Mouse (Mus musculus) MEL (cell line): ENCODE measurements around the gene Shisa2. TPM values are rescaled to one million over a fixed set of nuclear protein-coding genes. Genes with fewer than 3 reads are reported as not detected.

Experiments
- DNase-seq: peaks from one replicate; pipeline ENCODE4 v3.0.0; 2011; ENCODE audit warnings: low read depth, low spot score
- H3K27ac ChIP-seq: 2 replicates; pipeline ENCODE4 v1.5.1; 2012; ENCODE audit warnings: low read depth, mild to moderate bottlenecking, control low read depth, low read length, moderate library complexity; ENCODE audit not compliant: control insufficient read depth
- H3K27me3 ChIP-seq, 2 experiments: fragments of 150-350 bp in 1 of 2; sonication (generic) in 1 of 2; 2 replicates each; pipeline ENCODE4 v1.6.1; 2012; ENCODE audit warnings: low read length in 2 of 2, mild to moderate bottlenecking in 2 of 2, improper control_type of control experiment in 1 of 2, moderate library complexity in 1 of 2; ENCODE audit not compliant: insufficient read depth in 2 of 2, control insufficient read depth in 1 of 2
- H3K36me3 ChIP-seq, 2 experiments: 2 replicates each; pipeline ENCODE4 v1.6.1; 2012 to 2014; ENCODE audit warnings: low read length in 2 of 2, improper control_type of control experiment in 1 of 2, inconsistent platforms in 1 of 2, mild to moderate bottlenecking in 1 of 2; ENCODE audit not compliant: insufficient read depth in 2 of 2, control insufficient read depth in 1 of 2
- H3K4me1 ChIP-seq, 2 experiments: fragments of 150-350 bp in 1 of 2; sonication (generic) in 1 of 2; 2 replicates each; pipeline ENCODE4 v1.6.1; 2012; ENCODE audit warnings: low read length in 2 of 2, improper control_type of control experiment in 1 of 2, mild to moderate bottlenecking in 1 of 2; ENCODE audit not compliant: insufficient read depth in 2 of 2, control insufficient read depth in 1 of 2
- H3K4me3 ChIP-seq, 2 experiments: fragments of 150-350 bp in 1 of 2; sonication (generic) in 1 of 2; 2 replicates each; pipeline ENCODE4 v1.5.1; 2012; ENCODE audit warnings: low read depth in 2 of 2, low read length in 2 of 2, mild to moderate bottlenecking in 2 of 2, moderate library complexity in 2 of 2, control low read depth in 1 of 2, improper control_type of control experiment in 1 of 2; ENCODE audit not compliant: control insufficient read depth in 1 of 2, insufficient read depth in 1 of 2
- H3K79me2 ChIP-seq: 2 replicates; pipeline ENCODE4 v1.6.1; 2012; ENCODE audit warnings: mild to moderate bottlenecking, low read length, moderate library complexity; ENCODE audit not compliant: control insufficient read depth, poor library complexity, insufficient read depth
- H3K9ac ChIP-seq: 2 replicates; pipeline ENCODE4 v1.6.1; 2012; ENCODE audit warnings: low read depth, mild to moderate bottlenecking, control low read depth, low read length, moderate library complexity; ENCODE audit not compliant: control insufficient read depth, poor library complexity, severe bottlenecking
- H3K9me3 ChIP-seq: fragments of 150-350 bp; sonication (generic); replicated peaks from 2 replicates; pipeline ENCODE4 v1.6.1; 2012; ENCODE audit warnings: mild to moderate bottlenecking, low read length, improper control_type of control experiment, moderate library complexity; ENCODE audit not compliant: insufficient read depth
- BHLHE40 ChIP-seq: IDR thresholded peaks from 2 replicates; pipeline ENCODE4 v1.6.1; 2012; ENCODE audit warnings: low read depth, mild to moderate bottlenecking, inconsistent platforms, low read length, improper control_type of control experiment, borderline replicate concordance
- CHD1 ChIP-seq: IDR thresholded peaks from 2 replicates; pipeline ENCODE4 v1.6.1; 2012; ENCODE audit warnings: low read depth, mild to moderate bottlenecking, inconsistent platforms, low read length, improper control_type of control experiment
- CTCF ChIP-seq, 3 experiments: IDR thresholded peaks in 2 of 3; conservative IDR thresholded peaks in 1 of 3; 2 replicates each; pipeline ENCODE4 v1.5.1; 2011 to 2012; ENCODE audit warnings: low read length in 3 of 3, low read depth in 2 of 3, mild to moderate bottlenecking in 2 of 3, improper control_type of control experiment in 1 of 3, inconsistent platforms in 1 of 3, mixed read lengths in 1 of 3, moderate library complexity in 1 of 3; ENCODE audit not compliant: control insufficient read depth in 1 of 3, insufficient read depth in 1 of 3, poor library complexity in 1 of 3, severe bottlenecking in 1 of 3
- GATA1 ChIP-seq: IDR thresholded peaks from 2 replicates; pipeline ENCODE4 v1.6.1; 2011; ENCODE audit warnings: low read depth, low read length, improper control_type of control experiment
- JUND ChIP-seq: IDR thresholded peaks from 2 replicates; pipeline ENCODE4 v1.6.1; 2011; ENCODE audit warnings: low read depth, mild to moderate bottlenecking, improper control_type of control experiment, low read length
- KAT2A ChIP-seq: conservative IDR thresholded peaks from 2 replicates; pipeline ENCODE4 v1.6.1; 2012; ENCODE audit warnings: low read depth, low read length, improper control_type of control experiment, inconsistent platforms
- MAFK ChIP-seq: IDR thresholded peaks from 2 replicates; pipeline ENCODE4 v1.6.1; 2011; ENCODE audit warnings: low read depth, mild to moderate bottlenecking, low read length, improper control_type of control experiment, borderline replicate concordance
- MYC ChIP-seq: IDR thresholded peaks from 2 replicates; pipeline ENCODE4 v1.6.1; 2011; ENCODE audit warnings: low read depth, mild to moderate bottlenecking, low read length, improper control_type of control experiment, moderate library complexity
- NRF1 ChIP-seq: IDR thresholded peaks from 2 replicates; pipeline ENCODE4 v1.6.1; 2014; ENCODE audit warnings: low read depth, mild to moderate bottlenecking, inconsistent platforms, low read length, improper control_type of control experiment, moderate library complexity; ENCODE audit not compliant: poor library complexity, insufficient read depth, severe bottlenecking
- POLR2A ChIP-seq, 2 experiments: IDR thresholded peaks; 2 replicates each; pipeline ENCODE4 v1.6.1; 2011 to 2012; ENCODE audit warnings: low read length in 2 of 2, mild to moderate bottlenecking in 2 of 2, control low read depth in 1 of 2, improper control_type of control experiment in 1 of 2, low read depth in 1 of 2, moderate library complexity in 1 of 2; ENCODE audit not compliant: control insufficient read depth in 1 of 2, insufficient read depth in 1 of 2, poor library complexity in 1 of 2
- POLR2AphosphoS2 ChIP-seq: IDR thresholded peaks from 2 replicates; pipeline ENCODE4 v1.6.1; 2011; ENCODE audit warnings: low read length, improper control_type of control experiment
- POLR2AphosphoS5 ChIP-seq: IDR thresholded peaks from 2 replicates; pipeline ENCODE4 v1.6.1; 2012; ENCODE audit warnings: low read depth, borderline replicate concordance, mild to moderate bottlenecking, inconsistent platforms, low read length, moderate library complexity, mixed read lengths
- TCF12 ChIP-seq: IDR thresholded peaks from 2 replicates; pipeline ENCODE4 v1.6.1; 2014; ENCODE audit warnings: low read depth, mild to moderate bottlenecking, inconsistent platforms, low read length, improper control_type of control experiment, moderate library complexity
- UBTF ChIP-seq: IDR thresholded peaks from 2 replicates; pipeline ENCODE4 v1.6.1; 2012; ENCODE audit warnings: low read depth, mild to moderate bottlenecking, inconsistent platforms, low read length, improper control_type of control experiment, moderate library complexity, borderline replicate concordance; ENCODE audit not compliant: insufficient read depth
- USF2 ChIP-seq, 2 experiments: IDR thresholded peaks; 2 replicates each; pipeline ENCODE4 v1.6.1; 2011 to 2012; ENCODE audit warnings: improper control_type of control experiment in 2 of 2, low read length in 2 of 2, borderline replicate concordance in 1 of 2, inconsistent platforms in 1 of 2, low read depth in 1 of 2, mild to moderate bottlenecking in 1 of 2; ENCODE audit not compliant: insufficient read depth in 1 of 2
- polyA plus RNA-seq, 2 experiments: library from polyadenylated mRNA; stranded (reverse) in 1 of 2; unstranded in 1 of 2; fragments of >175 nt in 1 of 2; fragments of >200 nt in 1 of 2; gene quantifications; 2 replicates each; pipeline versions ENCODE4 v1.2.1 to v1.2.4; 2012; ENCODE audit warnings: low replicate concordance in 2 of 2, low read depth in 1 of 2; ENCODE audit not compliant: insufficient read length in 2 of 2, insufficient read depth in 1 of 2, missing spikeins in 1 of 2
- total RNA-seq: library from RNA; depleted of rRNA; stranded (reverse); fragments of 300-350 nt; gene quantifications from 2 replicates; pipeline ENCODE4 v1.2.3, GENCODE M21; 2012

Shisa2 gene
- total and polyA plus RNA-seq, 3 experiments = not detected

DNA sequence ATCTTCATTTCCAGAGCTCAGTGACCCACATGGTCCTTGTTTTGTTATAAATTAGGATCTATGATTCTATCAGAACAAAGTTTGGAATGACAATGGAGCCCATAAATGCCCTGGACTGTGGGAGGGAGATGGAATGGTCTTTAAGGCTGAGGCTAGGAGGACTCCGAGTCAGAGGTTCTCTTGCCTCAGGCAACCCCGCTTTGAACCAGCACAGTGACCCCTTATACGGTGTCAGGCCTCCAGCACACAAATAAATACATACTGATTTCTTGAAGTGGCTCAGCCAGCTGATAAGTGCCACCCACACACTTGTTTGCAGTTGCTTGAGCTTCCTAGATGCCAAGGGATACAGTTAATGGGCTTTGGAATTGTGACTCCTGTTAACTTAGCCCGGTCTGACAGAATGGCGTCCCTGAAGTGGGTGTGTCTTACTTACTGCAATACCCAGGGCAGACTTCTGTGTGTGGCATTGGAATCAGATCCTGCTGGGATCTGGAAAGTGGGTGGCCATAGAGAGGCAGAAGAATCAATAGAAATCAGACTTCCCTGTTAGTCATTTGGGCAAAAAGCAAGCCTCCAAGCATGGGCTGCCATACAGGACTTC lies 8.3 kb downstream of the Shisa2 start:
- no peak overlapping the region for H3K9ac ChIP-seq
- H3K9me3 ChIP-seq = no peaks in the 10 kb centered on the region
- H3K4me1 ChIP-seq = no peaks in the 10 kb centered on the region
- H3K79me2 ChIP-seq = no peaks in the 10 kb centered on the region
- no peak overlapping the region for H3K4me3 ChIP-seq
- H3K27ac ChIP-seq = no peak overlapping the region
- TF ChIP-seq MAFK (no peak), POLR2AphosphoS2 (no peak), JUND (no peak), MYC (no peak), NRF1 (no peak), TCF12 (no peak), GATA1 (no peak), CTCF (IDR thresholded peaks at IDR 0.05 in 2 of 3, conservative IDR thresholded peaks at IDR 0.05 in 1 of 3; ENCODE audit: control insufficient read depth in 1 of 3, insufficient read depth in 1 of 3, low read depth in 2 of 3, low read length in 3 of 3, poor library complexity in 1 of 3, severe bottlenecking in 1 of 3) (no peak), BHLHE40 (no peak), USF2 (IDR thresholded peaks at IDR 0.05; ENCODE audit: borderline replicate concordance in 1 of 2, insufficient read depth in 1 of 2, low read depth in 1 of 2, low read length in 2 of 2) (no peak), POLR2AphosphoS5 (no peak), POLR2A (IDR thresholded peaks at IDR 0.05; ENCODE audit: control insufficient read depth in 1 of 2, insufficient read depth in 1 of 2, low read depth in 1 of 2, low read length in 2 of 2, poor library complexity in 1 of 2) (no peak), KAT2A (no peak)
- no peak for DNase-seq
- no peaks in the 10 kb centered on the region for H3K36me3 ChIP-seq
- no peaks in the 10 kb centered on the region for H3K27me3 ChIP-seq

- H3K27me3 ChIP-seq = no peaks in the 10 kb centered on the region
- H3K27ac ChIP-seq = no peak overlapping the region
- no peak for DNase-seq
- H3K4me3 ChIP-seq = no peak overlapping the region
- no peaks in the 10 kb centered on the region for H3K4me1 ChIP-seq
- H3K9me3 ChIP-seq = no peaks in the 10 kb centered on the region
- TF ChIP-seq BHLHE40 (no peak), UBTF (no peak), POLR2AphosphoS2 (no peak), CHD1 (no peak), POLR2AphosphoS5 (no peak)
- no peaks in the 10 kb centered on the region for H3K79me2 ChIP-seq
- no peaks in the 10 kb centered on the region for H3K36me3 ChIP-seq
- no peak overlapping the region for H3K9ac ChIP-seq
Measured at GRCm38 (mm10) chr14:59633988-59634387, 8.9 kb downstream of the Shisa2 start.
